Mouse (Mus musculus): ENCODE data around the gene Lin37. TPM values are rescaled to one million over a fixed set of nuclear protein-coding genes. Genes with fewer than 3 reads are reported as not detected.

Gene Lin37
- total RNA-seq, 2 experiments from 2014 or later: 9.6 to 12.4 TPM

DNA sequence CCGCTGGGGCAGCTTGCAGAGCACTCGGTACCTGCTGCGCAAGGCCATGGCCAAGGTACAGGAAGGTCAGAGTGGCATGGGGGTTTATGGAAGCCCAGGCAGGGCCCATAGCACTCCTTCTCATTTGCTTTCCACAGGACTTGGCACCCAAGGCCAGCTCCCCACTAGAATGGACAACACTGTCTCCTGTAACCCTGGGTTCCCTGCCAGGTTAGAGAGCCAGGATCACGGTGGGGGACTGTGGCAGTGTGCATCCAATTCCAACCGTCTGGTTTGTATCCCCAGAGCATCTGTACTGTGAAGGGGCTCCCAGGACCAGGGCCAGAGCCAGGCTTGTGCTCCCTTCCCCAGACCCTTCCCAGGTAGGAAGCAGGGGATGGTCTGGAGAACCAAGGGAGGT, 38.8 kb downstream of the Lin37 start:
- intact Hi-C loops (cut with DNase I): no loop called here
- no peak for DNase-seq

DNA sequence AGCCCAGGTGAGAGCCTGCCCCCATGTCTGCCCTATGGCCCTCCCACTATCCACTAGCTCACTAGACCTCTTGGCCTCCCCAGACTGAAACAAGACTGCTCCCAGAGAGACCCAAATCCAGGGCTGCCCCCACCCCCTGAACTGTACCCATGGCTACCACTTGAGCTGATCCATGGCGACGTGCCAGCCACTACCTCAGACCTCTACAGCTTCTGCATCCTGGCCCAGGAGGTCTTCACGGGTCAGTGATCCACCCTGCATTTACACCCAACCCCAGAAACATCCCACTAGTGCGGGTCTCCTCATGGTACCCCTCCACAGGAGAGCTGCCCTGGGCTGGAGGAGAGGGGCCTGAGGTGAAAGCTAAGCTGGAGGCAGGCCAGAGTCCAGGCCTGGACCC, 39.2 kb downstream of the Lin37 start:
- DNase-seq: no peak
- intact Hi-C loops (cut with DNase I): no loop called here

DNA sequence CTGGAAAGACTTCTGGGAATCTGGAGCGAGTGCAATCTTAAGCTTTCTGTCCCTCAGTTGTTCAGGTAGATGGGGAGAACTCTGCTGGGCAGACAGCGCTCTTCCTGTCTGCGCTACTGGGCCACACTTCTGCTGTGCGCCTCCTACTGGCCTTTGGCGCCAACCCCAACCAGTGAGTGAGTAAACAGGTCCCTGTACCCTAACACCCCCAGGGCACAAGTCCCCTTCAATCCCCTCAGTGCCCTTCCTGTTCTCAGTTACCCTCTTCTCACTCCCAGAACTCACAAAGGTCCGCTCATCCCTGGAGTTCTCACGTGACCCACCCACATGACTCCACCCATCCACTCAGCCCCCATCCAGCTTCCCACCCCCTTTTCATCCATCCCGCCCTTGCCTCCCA, 41.3 kb downstream of the Lin37 start:
- no peak for DNase-seq
- intact Hi-C loops (cut with DNase I): no loop called here

DNA sequence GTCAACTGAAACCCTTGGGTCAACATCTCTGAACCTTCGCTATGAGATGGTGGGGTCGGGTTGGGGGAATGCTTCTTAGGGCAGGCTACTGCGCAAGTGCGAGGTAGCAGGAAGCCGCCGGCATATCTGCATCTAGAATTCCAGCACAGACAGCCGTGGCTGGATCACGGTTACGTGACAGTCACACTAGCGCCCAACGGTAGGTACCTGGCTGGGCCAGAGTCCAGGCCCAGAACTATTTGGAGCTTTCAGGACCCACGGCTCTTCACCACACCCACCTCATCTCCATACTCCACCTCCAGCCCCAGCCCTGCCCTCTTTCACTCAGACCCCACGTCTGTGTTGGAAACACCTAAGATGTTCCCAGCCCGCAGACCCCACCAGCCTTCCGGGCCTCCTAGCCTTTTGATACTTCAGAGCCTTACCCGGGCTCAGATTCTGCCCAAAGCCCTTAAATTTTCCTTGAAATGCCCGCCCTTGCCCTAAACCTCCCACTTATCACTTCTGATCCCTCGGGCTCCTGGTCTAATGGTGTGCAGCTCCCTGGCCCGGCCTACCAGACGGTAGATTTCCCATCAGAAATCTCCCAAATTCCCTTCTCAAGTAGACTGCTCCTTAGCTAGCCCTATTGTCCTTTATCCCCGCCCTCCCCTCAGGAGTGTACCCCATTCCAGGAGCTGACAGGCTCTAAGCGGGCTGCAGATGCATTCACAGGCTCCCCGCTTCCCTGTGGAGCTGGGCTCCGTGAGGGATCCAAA, 44.5 kb downstream of the Lin37 start:
- no peak for DNase-seq
- intact Hi-C loops (cut with DNase I): no loop called here

DNA sequence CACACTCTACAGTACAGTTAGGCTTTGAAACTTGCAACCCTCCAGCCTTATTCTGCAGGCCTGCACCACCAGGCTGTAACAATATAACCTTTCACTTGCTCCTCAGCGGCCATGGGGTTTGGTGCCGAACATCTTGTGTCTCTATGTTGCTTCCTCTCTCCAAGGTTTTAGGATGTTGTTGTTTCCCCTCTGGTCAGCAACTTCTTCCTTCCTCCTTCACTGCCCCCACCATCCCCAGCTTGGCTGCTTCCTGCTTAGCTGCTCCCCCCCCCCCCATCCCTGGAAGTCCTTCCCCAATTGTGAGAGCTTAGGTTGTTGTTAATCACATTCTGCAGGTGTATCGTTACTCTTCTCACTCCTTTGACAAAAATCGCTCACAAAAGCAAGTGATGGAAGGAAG, 51.6 kb downstream of the Lin37 start:
- intact Hi-C loops (cut with DNase I): no loop called here
- DNase-seq: no peak

Small RNAs within 50 kb of the gene (microRNA-seq; reads per million reads assigned to microRNA genes)
- 1.1 to 1.5 reads per million in 2 experiments for gene Gm38670
- gene Mir3569: 0 to 1.5 reads per million in 2 experiments

Other genes starting within 250 kb of the Lin37 start
- 1 to 10 TPM in 1 of 2 experiments, not detected in 1; 1.9 TPM for gene Syne4, start 245.0 kb downstream of the Lin37 start, total RNA-seq (2021)
- gene E130208F15Rik, start 238.1 kb downstream of the Lin37 start, total RNA-seq (2021): under 1 TPM; 0.48 to 0.72 TPM
- gene Sdhaf1, start 235.9 kb downstream of the Lin37 start, total RNA-seq (2021): 1 to 10 TPM; 6.9 to 7.3 TPM
- gene Lrfn3, start 197.1 kb downstream of the Lin37 start, total RNA-seq (2021): 1 to 10 TPM; 2.9 to 3.2 TPM
- gene Tyrobp, start 146.1 kb downstream of the Lin37 start, total RNA-seq (2021): 1 to 10 TPM; 2.9 to 5.7 TPM
- under 1 TPM in 1 of 2 experiments, not detected in 1; 0.86 TPM for gene Hcst, start 140.0 kb downstream of the Lin37 start, total RNA-seq (2021)
- under 1 TPM; 0.12 to 0.20 TPM for gene Nfkbid, start 138.1 kb downstream of the Lin37 start, total RNA-seq (2021)
- gene Aplp1, start 114.3 kb downstream of the Lin37 start, total RNA-seq (2021): 1 to 10 TPM in 1 of 2 experiments, under 1 TPM in 1; 0.62 to 1.0 TPM
- gene Kirrel2, start 102.1 kb downstream of the Lin37 start, total RNA-seq (2021): not detected
- gene Nphs1, start 101.5 kb downstream of the Lin37 start, total RNA-seq (2021): not detected
- not detected for gene Prodh2, start 66.2 kb downstream of the Lin37 start, total RNA-seq (2021)
- gene Arhgap33, start 24.8 kb downstream of the Lin37 start, total RNA-seq (2021): 1 to 10 TPM in 1 of 2 experiments, under 1 TPM in 1; 0.49 to 1.0 TPM
- gene Hspb6, start 7.7 kb downstream of the Lin37 start, total RNA-seq (2021): 1,000 to 10,000 TPM; 1,132 to 1,502 TPM
- 1 to 10 TPM; 3.3 to 8.2 TPM for gene Proser3, start 7.5 kb downstream of the Lin37 start, total RNA-seq (2021)
- gene U2af1l4, start 3.5 kb upstream of the Lin37 start, total RNA-seq (2021): 10 to 100 TPM; 51.8 to 52.3 TPM
- gene Gm49396, start 3.5 kb upstream of the Lin37 start, total RNA-seq (2021): 1 to 10 TPM; 1.8 TPM
- gene Psenen, start 3.8 kb upstream of the Lin37 start, total RNA-seq (2021): 10 to 100 TPM; 95.1 to 99.1 TPM
- under 1 TPM in 1 of 2 experiments, not detected in 1; 0.38 TPM for gene Igflr1, start 5.6 kb upstream of the Lin37 start, total RNA-seq (2021)
- gene Kmt2b, start 28.9 kb upstream of the Lin37 start, total RNA-seq (2021): 10 to 100 TPM; 13.4 to 16.0 TPM
- gene Zbtb32, start 39.1 kb upstream of the Lin37 start, total RNA-seq (2021): not detected
- not detected for gene Upk1a, start 53.0 kb upstream of the Lin37 start, total RNA-seq (2021)
- gene Cox6b1, start 66.3 kb upstream of the Lin37 start, total RNA-seq (2021): 1,000 to 10,000 TPM; 1,738 to 1,902 TPM
- gene Etv2, start 76.0 kb upstream of the Lin37 start, total RNA-seq (2021): not detected
- 10 to 100 TPM; 35.7 to 38.1 TPM for gene Rbm42, start 90.5 kb upstream of the Lin37 start, total RNA-seq (2021)
- gene Haus5, start 105.2 kb upstream of the Lin37 start, total RNA-seq (2021): 1 to 10 TPM; 2.9 to 3.2 TPM
- gene Pmis2, start 111.8 kb upstream of the Lin37 start, total RNA-seq (2021): 1 to 10 TPM; 2.5 to 2.7 TPM
- gene 2200002J24Rik, start 139.1 kb upstream of the Lin37 start, total RNA-seq (2021): not detected
- gene Atp4a, start 152.4 kb upstream of the Lin37 start, total RNA-seq (2021): under 1 TPM; 0.27 to 0.28 TPM
- 100 to 1,000 TPM; 251 to 273 TPM for gene Tmem147, start 169.7 kb upstream of the Lin37 start, total RNA-seq (2021)
- gene Gapdhs, start 183.8 kb upstream of the Lin37 start, total RNA-seq (2021): not detected
- gene Sbsn, start 191.6 kb upstream of the Lin37 start, total RNA-seq (2021): 1 to 10 TPM; 1.7 to 3.9 TPM
- under 1 TPM in 1 of 2 experiments, not detected in 1; 0.56 TPM for gene Dmkn, start 203.9 kb upstream of the Lin37 start, total RNA-seq (2021)
- not detected for gene Krtdap, start 228.1 kb upstream of the Lin37 start, total RNA-seq (2021)

Measured in gastrocnemius, postnatal 36 days (tissue).